Mouse (Mus musculus) layer of hippocampus, adult 18-20 months (tissue): Measurements from ENCODE around the gene Tacc3. TPM values are rescaled to one million over a fixed set of nuclear protein-coding genes. Genes with fewer than 3 reads are reported as not detected.

ENCODE experiments used
- DNase-seq, 2 experiments: peaks; one replicate each; pipeline ENCODE4 v3.0.0; 2022; ENCODE audit warnings: low spot score in 2 of 2
- long read RNA-seq: library from polyadenylated mRNA; stranded (forward); transcript quantifications from one replicate; pipeline ENCODE4 v2.0.0, GENCODE M21; 2021
- total RNA-seq, 2 experiments: library from RNA; stranded (reverse); gene quantifications; 2 replicates each; pipeline ENCODE4 v1.2.3; 2021

Gene Tacc3
- 1 to 10 TPM; 3.2 to 3.3 TPM for total RNA-seq
- long read RNA-seq, partial matches to known transcripts, result 1 of 1 reads
- long read RNA-seq, other reads (novel, unspliced or antisense), result 0 of 1 reads

DNA sequence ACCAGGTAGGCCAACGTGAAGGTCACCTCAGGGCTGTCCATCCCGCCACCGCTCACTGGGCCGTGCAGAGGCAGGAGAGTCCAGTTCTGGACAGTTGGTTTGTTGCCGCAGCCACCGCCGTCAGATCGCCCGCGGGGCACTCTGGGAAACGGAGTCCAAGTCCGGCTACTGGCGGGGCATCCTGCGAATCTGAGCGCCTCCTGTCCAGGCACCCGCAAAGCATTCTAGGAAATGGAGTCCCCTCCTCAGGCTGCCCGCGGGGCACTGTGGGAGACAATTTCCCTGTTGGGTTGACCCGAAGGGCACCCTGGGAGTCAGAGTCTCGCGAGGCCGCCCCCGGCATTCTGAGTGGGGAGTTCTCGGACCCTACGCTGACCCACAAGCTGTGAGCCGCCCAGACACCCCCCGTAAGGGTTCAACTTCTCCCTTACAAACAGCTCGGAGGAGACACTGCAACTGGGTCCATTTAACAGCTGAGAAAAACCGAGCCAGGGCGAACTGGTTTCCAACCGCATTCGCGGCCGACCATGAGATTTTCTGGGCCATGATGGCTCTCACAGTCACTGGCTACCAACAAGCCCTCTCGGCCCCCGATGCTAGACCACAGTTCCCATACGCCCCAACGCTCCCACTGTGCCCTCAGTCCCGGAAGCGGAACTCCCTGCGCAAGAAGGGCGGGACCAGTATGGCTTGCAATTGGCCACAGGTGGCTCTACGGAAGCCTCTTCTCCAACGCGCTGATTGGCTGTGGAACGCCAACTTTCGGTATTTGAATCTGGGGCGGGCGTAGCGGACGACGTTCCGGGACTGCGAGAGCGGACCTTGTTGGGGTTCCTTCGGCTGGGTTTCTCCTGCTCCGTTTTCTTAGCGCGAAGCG lies at the start of gene Tacc3, which contains the start of gene Tmem129:
Gene Tacc3 (plus strand): TSS at position 342 of the 877 bp plus-strand sequence.
Gene Tmem129 (minus strand): TSS at position 630 of the 877 bp plus-strand sequence.
- peak; percentile 99 for DNase-seq

DNA sequence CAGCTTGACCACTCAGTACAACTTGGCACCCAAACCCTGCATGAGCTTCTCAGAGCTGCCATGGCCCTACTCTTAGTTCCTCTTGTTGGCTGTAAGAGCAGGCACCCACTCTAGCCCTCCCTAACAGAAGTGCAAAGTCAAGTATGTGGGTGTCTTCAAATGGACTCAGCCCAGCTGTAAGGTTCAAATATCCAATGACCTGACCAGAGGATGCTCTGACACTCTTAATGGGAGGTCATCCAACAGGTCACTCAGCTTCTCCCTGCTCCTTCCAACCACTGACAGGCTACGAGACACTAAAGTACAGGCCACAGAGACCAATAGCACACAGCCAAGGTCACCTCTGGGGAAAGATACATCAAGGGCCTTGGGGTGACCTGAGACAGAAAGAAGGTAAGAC lies 48.7 kb upstream of the Tacc3 start:
- no peak for DNase-seq

DNA sequence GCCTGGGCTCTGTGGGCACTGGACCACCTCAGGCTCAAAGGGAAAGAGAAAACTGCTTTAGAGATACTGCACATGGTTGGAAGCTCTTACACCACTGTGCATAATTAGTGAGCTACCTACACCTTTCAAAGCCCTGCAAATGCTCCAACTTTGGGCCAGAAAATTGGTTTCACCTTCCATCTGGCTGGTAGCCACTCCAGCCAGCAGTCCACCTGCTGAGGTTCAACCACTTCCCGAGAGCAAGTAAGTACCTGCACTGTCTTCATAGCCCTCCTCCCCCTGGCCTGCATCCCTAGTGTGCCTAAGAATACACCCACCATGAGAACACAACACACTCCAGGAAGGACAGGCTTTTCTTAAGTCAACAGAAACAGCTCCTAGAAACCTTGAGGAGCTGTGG lies 46.1 kb upstream of the Tacc3 start:
- no peak for DNase-seq

DNA sequence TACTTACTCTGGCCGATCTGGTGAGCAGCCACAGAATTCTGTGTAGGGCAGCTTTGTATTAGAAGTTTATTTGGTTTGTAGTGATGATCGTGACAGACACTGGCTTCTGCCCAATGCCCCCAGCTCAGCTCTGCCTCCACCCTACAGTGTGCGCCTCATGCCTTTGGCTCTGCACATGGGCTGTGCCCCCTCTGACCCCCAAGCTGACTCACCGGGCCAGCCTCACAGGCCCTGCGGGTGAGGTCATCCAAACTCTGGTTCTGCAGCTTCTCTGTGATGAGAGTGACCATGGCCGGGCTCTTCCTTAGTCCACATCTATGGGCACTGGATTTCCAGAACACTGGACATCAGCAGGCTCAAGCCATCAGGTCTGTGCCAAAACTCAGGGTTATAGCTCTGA lies 43.5 kb upstream of the Tacc3 start:
- no peak for DNase-seq

DNA sequence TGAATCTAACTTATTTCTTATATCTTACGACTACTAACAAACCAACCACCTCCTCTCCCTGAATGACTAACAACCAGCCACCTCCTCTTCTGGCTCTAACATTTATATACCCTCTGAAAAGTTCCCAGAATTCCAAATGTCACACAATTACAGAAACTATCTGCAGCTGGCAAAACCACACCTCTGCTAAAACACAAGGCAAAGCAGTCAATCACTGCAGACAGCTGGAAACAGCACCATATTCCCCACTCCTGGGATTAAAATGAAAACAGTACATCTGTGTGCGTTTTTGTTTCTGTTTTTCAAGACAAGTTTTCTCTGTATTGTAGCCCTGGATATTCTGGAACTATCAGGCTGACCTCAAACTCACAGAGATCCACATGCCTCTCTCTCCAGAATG lies 35.3 kb upstream of the Tacc3 start:
- no peak for DNase-seq

DNA sequence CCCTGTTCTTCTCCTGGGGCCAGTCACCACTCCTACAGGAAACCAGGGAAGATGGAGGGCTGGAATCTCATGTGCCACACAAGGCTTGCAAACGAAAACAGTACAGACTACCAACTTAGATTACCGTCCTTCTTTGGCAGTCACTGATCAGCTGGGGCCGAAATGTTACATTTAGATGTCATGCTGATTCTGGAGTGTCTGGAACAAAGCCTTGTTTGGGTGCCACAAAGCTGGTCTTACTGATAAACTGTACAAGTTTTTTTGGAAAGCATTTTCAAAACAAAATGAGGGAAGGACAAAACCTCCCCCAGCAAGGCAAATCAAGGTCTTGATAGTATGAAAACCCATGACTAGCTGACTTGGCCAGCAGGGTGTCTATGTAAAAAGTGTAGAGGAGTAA lies 34.2 kb upstream of the Tacc3 start:
- DNase-seq, result no peak

DNA sequence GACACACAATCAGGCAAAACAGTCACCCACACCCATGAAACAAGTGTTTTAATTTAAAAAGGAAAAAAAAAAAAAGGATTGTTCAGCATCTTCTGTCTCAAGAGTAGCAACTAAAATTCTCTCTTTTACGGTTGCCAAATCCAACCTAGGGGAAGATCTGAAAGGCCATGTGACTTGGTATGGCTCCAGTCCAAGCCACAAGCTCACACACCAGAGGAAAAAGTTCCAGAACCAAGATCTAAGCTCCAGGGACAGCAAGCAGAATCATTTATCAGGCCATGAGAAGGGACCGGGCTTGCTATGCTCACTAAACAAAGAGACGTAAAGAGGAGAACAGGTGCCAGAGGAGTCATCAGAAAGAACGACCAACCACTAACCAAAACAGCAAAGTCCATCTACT lies 30.0 kb upstream of the Tacc3 start:
- no peak for DNase-seq

DNA sequence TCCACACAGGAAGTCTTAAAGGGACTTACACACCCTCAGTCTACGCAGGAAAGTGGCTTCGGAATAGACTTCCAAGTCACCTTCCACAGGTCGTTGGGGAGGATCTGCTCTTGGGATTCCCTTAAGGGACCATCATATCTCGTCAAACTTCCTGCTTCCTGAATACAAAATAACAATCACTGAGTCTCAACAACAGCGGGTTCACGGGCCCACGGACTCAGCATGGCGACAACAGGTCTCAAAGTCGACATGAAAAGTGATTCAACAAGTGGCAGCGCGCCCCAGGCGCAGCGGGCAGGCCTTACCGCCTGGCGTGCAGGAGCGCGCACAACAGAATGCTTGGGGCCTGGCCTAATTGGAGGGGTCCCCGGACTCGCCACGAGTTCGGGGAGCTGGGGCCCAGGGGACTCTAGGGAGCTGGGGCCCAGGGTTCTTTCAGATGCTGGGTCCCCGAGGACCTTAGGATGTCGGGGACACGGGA lies 29.1 kb upstream of the Tacc3 start:
- DNase-seq, result peak; percentile 19 to 58

DNA sequence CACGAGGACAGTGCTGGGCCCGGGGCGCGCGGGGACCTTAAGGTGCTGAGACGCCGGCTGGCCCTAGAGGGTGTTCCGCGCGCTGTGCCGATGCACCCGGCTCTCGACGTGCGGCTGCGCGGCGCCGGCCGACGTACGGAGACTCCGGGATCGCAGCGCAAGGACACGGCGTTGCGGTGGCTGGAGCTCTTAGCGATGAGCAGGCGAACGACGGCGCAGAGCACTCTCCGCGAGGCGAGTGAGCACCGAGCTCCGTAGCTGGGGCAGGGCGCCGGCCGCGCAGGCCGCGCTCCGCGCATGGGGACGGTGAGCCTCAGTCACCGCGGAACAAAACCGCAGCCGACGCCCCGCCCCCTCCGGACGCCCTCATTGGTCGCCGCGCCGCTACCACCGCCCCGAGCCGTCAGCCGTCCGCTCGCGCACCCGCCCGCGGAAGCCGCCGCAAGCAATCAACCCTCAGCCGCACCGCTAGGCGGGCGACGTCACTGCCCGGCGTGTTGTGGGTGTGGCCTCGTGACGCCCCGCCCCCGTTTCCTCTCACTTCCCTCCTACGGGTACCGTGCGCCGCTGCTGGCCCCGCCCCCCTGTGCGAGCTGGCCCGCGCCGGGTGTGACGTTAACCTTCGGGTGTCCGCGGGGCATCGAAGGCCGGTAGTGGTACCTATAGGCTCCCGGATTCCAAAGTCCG lies 28.5 kb upstream of the Tacc3 start, which contains the start of the genes Fam53a and Gm9903:
Gene Fam53a (minus strand): TSS at position 335 of the 687 bp plus-strand sequence.
Gene Gm9903 (plus strand): TSS at position 625 of the 687 bp plus-strand sequence.
- DNase-seq, result peak; percentile 100

DNA sequence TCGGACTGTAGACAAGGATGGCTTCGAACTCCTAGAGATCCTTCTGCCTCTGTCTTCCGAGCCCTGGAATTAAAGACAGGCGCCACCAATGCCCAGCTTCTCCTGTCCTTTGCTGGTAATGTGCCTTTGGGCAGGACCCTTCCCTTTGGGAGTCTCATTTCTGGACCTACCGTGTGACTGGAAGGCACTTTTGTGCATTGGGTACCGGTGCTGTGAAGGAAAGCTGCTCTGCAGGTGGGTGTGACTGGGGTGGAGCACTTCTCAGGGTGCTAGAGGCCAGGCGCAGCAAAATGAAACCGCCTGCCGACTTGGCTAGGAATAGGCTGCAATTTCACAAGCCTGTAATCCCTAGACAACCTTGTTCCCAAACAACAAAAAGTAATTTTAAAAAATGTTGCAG lies 27.9 kb upstream of the Tacc3 start:
- DNase-seq, result peak in 1 of 2 experiments; percentile 13

DNA sequence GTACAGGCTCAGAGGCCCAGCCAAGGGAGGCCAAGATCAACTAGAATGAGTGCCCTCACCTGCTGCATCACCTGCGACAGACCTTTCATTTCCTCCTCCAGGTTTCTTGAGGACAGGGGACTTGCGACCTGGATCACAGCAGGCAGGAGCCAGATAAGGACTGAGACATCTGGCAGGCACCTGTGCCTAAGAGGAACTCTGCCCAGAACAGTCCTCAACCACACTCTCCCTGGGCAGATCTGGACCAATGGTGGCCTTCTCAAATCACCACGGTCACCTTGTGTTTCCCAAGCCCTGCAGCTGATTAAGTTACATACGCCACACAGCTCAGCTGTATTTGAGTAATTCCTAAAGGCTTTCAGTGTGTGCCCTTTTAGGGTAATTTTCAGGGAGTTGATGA lies 27.3 kb upstream of the Tacc3 start:
- no peak for DNase-seq

DNA sequence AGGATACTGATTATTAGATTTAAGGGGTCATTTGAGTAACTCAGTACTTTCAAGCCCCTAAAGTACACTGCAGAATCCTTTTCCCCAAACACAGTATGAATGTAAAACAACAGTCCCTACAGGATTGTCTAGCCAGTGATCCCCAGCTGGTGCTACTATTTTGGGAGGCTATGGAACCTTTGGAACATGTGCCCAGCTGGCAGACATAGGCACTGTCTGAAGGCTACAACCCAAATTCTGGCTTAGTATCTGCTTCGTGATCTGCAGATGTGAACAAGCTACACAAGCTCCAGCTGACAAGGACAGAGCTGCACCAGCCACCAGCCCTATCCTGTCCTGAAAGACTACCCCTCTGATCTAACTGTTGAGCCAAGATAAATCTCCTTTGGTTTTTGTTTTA lies 25.4 kb upstream of the Tacc3 start:
- no peak for DNase-seq

DNA sequence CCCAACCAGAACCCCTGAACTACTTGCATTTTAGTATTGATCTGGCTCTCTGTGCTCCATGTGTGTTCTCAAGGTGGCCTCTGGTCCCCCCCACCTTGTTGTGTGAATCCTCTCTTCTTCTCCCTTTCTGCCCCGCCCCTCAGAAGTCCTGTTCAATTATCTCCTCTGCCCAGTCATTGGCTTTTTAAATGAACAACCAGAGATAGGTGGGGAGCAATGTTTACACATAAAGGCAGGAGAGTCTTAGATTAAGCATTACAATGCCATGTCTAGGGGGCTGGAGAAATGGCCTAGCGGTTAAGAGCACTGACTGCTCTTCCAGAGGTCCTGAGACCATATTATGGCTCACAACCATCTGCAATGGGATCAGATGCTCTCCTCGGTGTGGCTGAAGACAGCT lies 22.6 kb upstream of the Tacc3 start:
- DNase-seq, result no peak

DNA sequence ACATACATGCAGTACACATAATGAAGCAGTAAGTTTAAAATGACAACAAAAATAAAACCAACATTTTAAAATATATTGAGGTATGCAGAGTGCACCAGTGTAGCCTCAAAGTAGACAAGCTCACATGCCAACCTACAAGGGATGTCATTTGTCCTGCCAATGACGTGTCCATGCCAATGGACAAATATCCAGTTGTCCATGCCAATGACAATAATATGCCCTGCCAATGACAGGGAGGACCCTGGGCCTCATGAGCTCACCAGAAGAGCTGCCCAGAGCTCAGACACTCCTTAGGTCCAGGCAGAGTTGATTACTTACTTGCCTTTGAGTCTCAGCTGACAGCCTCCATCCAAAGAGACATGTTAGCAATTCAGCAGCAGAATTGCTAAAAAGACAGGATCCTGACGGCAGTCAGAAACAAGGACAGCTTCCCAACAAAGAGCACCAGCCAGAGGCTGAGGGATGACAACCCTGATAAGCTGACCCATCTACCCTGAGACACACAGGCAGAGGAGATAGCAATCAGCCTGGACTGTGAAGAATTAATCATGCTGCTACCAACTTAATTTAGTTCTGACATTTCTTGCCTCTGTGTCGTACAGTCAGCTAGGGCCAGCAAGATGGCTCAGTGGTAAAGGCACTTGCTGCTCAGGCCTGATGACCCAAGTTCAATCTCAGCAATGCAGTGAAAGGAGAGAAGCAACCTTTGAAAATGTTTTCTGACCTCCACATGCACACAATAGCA lies 20.1 kb upstream of the Tacc3 start:
- DNase-seq, result no peak

DNA sequence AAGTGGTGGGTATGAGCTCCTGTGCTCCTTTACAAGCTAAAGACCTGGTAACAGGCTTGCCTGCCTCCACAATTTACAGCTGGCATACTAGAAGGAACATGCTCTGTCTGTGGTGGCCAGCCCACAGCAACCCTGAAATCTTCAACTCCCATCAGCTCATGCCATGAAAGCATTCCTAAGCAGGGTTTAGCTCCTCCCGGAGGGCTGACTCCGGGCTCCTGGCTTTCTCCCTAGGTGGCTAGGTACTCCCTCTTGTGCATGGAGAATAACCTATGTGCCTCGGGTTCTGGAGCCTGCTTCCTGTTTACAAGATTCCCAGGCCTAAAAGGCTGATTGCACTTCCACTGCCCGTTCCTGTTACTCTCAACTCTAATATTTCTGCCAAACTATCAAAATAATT lies 19.1 kb upstream of the Tacc3 start:
- DNase-seq, result no peak

DNA sequence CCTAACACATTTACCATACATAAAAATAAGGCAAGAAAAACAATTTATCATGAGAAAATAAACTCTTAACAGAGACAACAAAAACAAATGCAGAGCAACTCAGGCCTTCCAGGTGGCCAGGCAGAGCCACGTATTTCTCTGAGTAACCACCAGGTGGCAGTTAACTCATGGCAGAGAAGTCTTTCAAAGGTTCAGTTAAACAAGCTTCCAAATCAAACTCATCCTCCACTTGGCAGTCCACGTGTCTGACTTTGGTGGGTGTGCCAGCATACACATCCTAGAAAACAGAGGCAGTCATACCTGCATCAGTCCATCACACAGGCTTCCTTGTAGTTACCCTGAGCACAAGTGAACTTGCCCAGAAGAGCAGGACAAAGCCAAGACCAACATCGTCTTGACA lies 17.3 kb upstream of the Tacc3 start:
- DNase-seq, result peak; percentile 38 to 70

DNA sequence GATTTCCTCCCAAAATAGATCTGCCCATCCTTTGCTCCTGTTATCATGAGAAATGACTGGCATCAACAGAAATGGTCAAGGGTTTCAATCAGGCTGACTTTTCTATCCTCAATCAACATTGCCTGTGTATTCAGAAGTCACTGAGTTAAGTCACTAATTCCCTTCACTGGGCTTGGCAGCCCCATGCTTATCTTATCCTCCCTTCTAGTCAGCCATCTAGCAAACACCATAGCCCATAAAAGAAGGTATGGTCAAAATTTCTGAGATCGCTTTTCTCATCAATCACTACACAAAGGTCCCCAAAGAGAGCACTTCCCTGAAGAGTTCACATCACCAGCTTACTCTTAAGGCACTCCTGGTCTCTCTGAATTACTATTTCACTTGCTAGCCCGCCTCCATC lies 6.9 kb upstream of the Tacc3 start:
- DNase-seq, result no peak

DNA sequence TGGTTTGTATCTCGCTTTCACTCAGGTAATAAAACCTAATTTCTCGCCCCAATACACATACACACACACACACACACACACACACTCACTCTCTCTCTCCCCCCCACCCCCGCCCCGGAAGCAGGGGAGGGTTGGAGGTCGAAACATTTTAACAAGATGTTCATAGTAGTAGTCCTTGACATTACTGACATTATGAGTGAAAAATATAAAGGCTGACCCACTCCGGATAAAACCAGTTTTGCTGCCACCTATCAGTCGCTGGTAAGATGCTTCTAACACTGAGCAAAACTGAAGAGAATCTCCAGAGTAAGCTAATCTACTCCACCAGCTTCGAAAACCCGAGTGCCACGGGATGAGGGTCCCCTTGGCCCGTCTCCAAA lies 6.4 kb upstream of the Tacc3 start:
- DNase-seq, result no peak

DNA sequence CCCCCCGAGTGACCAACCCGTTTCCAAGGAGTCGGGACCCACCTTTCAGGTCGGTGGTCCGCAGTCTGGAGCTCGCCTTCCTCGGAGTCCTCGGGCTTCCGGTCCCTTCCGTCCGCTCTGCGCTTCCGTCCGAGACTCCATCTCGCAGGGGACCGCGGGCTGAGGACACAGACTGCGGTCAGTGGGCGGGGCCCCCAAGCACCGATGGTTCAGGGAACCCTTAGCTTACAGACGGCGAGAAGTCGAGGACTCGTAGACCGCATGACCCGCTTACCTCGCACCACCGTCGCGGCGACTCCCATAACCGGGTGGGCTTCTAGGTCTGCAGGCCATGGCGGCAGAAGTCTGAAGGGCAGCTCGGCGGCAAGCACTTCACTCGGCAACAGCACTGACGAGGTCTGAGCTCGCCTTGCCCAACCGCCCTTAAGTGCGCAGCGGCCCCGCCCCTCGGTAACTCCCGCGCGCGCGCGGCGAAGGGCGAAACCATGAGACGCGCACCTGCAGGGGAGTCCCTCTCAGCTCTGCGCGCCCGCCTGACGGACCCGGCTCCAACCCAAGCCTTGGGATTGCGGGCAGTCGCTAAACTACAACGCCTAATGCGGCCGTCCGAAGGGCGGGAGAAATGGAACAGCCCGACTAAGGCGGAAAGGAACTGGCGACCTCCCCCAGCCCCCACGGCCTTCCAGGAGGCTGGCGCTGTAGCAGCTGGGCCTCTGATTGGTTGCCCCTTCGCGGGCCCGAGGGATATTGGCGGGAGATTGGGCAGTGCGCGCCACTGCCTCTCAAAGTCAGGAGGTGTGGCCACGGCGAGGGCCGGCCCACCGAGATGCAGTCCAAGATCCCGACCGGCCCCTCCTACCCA lies 5.8 kb upstream of the Tacc3 start, which contains the start of gene Slbp:
Gene Slbp (minus strand): TSS at position 654 of the 862 bp plus-strand sequence.
- peak; percentile 95 to 97 for DNase-seq

DNA sequence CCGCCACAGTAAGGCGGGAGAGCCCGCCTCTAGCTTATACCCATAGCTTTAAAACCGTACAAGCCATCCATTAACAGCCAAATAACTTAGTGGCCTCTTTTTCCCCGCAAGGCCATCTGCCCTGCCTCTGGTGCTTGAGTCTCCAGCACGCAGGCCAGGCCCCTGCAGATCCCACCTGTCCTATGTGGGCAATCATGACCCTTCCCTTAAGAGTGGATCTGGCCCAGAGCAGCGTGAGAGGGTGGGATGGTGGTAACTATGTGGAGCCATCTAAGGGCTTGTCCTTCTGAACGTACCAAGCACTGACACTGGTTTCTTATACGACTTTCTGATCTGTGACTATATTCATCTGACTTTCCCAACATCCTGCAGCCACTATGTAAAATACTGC lies 5.2 kb upstream of the Tacc3 start:
- no peak for DNase-seq
